Mouse (Mus musculus): ENCODE data around the gene Tmem164.

Tmem164 gene

DNA sequence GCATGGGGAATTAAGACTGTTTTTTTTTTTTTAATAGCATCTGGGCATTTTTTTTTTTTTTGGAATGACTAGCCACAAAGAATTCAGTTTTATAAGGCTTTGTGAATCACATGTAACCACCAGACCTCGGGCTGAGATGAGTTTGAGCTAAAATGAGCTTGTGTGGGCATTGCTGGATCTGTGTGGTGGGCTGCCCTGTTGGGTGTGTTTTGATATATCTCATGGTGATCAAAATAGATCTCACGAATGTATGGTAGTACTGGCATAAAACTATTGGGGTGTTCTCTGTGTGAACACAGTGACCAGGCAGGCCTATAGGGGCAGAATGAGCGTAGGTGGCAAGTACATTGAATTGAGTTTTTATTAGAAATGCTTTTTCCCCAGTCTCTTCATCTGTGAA, 67.4 kb downstream of the Tmem164 start:
- DNase-seq (ENCODE audit: low spot score): no peak

DNA sequence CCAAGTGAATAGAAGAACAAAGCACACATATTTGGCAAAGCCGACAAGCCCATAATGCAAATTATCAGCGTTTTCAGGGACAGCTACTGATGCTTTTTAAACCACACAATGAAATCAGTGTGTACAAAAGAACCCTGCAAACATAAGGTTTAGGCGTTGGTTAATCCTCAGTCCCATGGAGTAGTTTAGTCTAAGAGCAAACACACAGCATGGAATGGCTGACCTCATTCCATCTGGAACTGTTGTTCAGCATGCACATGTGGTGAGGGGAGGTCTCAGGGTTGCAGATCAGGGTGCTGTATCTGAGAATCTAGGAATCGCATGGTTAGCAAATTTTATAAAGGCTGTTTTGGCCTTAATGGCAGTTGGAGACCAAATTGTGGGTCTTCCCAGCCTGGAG, 69.6 kb downstream of the Tmem164 start:
- DNase-seq (ENCODE audit: low spot score): no peak

DNA sequence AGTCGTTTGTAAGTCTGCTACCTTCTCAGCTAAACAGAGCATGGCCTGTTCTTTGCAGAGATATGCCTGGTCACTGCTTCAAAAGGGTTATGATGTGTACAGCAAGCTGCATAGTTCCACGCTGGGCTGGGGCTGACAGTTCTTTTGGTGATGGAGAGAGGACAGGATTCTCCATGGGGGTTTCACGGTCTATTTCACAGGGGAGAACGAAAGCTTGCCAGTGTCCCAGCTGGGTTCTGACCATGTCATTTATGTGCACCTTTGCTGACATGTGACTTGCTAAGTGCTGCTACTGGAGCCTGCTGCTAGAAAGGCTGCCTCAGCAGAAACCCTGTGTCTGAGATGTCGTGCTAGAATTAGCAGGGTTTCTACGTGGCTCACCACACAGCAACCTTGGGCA, 74.3 kb downstream of the Tmem164 start:
- DNase-seq (ENCODE audit: low spot score): no peak

DNA sequence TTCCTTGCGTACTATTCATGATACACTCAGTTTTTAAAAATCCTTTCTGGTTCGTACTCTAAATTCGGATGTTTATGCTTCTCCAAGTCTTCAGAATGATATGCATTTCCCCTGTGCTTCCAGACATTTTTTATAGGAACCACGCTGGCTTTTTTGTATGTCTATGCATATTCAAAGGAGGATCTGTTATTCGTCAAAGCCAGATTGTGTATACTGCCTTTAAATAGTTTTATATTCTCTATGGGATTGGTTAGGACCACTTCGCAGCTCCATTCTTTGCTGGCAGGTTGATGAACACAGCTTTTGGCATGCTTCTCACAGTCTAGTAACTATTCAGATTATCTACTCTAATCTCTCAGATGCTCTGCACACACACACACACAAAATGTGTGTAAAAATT, 79.2 kb downstream of the Tmem164 start:
- DNase-seq (ENCODE audit: low spot score): no peak

GRCm38 (mm10) chrX:142763337-142763736, 82.1 kb downstream of the Tmem164 start:
- no peak for DNase-seq (ENCODE audit: low spot score)

GRCm38 (mm10) chrX:142769698-142770097, 88.5 kb downstream of the Tmem164 start:
- DNase-seq (ENCODE audit: low spot score): no peak

DNA sequence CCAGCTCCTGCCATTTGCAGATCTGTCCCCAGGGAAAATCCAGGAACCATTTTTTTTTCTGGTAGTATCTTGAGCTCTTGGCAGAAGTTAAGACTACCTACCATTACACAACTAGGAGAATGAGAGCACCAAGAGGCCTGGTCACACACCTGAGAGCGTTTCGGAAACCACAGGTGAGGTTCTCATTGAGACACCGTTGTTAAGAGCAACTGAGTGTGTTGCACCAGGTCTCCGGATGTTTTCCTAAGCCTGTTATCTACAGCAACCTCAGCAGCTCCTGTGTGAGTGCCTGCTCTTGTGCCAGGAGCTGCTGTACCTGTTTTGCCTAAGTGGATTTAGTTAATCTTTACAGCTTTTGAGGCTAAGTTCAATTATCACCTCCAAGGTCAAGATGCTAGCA, 92.5 kb downstream of the Tmem164 start:
- DNase-seq (ENCODE audit: low spot score): no peak

GRCm38 (mm10) chrX:142776131-142776530, 94.9 kb downstream of the Tmem164 start:
- DNase-seq (ENCODE audit: low spot score): no peak

DNA sequence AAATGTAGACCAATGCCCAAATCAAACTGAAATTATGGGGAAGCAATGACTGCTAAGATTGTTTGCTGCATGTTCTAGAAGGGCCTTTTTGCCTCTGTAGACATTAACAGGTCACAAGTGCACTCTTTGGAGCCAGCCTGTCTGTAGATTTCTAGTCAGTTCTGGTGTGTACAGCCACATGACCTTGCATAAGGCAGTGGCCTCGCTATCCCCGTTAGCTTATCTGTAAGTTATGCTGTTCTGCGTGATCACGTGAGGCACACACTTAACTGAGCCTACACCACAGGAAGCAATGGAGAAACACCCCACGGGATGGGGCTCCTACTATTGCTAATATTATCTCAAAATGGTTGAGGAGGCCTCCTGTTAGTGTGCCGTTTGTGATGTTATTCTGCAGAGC, 97.4 kb downstream of the Tmem164 start:
- DNase-seq (ENCODE audit: low spot score): no peak

DNA sequence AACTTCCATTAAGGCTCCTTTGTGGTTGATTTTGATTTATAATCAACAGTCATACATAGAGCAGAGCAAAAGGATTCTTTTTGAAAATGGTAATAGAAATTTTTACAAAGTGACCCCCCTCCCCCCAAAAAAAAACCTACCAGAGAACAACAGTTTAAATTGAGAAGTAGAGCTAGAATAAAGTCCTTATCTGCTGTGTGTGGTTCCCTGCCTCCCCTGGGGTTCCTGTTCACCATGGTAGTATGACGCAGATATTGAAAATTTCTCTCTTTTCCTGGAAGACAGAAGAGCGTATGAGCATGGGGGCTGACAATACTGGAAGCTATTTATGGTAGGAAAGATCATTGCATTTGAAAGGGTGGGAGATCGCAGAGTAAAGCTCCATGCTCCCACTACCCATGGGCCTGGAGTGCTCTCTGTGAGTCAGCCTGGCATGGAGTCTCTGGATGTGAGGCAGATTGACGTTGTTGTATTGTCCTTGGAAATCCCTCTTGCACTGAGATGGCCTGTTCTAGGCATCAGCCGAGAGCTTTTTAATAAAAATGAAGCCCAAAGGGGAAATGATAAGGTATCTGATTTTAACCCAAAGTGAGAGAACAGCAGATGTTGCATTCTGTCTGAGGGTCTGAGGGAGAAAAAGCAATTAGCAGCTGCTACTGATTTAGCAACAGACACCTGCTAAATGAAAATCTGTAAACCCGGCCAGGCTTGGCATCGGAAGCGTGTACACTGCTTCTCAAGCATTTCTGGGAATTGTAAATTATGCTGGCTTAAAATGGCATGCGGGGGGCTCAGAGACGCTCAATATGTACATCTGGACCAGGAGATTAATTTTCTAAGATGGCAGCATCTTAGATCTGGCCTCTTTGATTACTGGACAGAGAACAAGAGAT, 105.2 kb downstream of the Tmem164 start:
- no peak for DNase-seq (ENCODE audit: low spot score)

DNA sequence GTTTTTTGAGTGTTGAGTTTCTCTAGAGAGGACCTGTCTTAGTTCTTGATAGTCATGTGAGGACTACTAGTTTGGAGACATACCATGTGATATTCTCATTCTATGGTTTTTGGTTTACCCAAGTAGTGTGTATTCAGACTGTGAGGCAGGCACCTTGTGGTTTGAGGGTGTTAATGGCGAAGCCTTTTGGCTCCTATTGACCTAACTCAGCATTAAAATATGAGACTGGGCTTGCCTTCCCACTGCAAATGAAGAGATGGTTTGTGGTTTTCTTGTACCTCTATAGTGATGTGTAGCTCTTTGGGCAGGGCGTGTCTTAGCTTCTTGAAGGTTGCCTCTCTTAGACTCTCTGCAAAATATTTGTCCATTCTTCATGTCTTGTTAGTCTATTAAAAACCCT, 111.0 kb downstream of the Tmem164 start:
- no peak for DNase-seq (ENCODE audit: low spot score)

DNA sequence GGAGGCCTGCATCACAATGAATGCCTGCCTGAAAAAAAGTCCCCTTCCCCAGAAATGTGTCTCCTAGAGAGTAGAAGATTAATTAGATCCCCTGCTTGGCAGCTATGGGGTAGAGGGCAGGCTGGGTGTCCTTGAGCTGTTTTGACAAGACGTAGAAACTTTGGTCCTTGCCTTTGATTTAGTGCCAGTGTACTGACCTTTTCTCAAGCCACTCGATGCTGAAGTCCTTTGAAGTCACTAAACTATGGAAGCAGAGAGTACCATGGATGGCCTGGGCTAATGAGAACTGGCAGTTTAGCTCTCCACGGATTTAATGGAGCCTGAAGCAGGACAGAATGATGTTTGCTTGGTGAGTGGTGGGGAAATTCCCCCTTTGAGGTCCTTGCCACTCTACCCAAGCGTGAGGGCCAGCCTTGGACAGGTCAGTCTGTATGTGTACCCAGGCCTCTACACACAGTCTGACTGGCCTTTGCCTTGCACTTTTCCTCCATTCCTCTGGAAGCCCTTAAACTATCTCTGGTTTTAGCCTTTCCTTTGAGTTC, 112.9 kb downstream of the Tmem164 start:
- no peak for DNase-seq (ENCODE audit: low spot score)

GRCm38 (mm10) chrX:142804596-142804995, 123.4 kb downstream of the Tmem164 start:
- no peak for DNase-seq (ENCODE audit: low spot score)

GRCm38 (mm10) chrX:142806126-142806525, 124.9 kb downstream of the Tmem164 start:
- no peak for DNase-seq (ENCODE audit: low spot score)

- DNase-seq (ENCODE audit: low spot score): no peak
Measured at GRCm38 (mm10) chrX:142806620-142807061, 125.4 kb downstream of the Tmem164 start.

DNA sequence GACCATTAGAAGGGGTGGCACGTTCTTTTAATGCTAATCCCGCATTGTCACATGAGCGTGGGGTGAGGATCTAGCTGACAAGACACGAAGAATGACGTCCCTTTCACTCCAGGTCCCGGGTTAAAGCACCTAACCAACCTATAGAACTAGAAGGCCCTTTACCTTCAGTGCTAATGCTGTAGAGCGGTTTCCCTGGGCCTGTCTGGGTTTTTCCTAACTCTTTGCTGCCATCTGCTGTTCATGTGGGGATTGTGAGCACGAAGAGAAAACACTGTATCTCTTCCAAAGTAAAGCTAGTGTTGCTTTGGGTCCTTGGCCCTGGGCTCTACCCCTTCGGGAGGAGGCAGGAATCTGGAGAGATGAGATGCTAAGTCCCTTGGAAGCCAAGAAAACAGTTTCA, 127.2 kb downstream of the Tmem164 start:
- no peak for DNase-seq (ENCODE audit: low spot score)

DNA sequence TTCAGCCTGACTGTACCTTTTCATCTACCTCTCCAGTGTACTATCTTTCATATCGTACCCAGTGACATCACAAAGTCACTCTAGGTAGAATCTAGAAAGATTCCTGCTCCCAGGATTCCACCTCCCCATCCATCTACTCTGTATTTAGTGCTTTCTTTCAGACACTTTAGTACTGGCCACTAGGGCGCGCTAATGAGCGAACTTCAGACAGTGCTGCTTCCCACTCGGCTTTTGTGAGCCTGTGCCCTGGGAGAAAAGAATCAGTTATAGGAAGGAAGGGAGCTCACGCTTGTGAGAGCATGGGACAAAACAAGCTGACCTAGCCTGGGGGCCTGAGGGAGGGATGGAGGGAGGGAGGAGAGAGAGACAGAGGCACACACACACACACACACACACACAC, 131.9 kb downstream of the Tmem164 start:
- no peak for DNase-seq (ENCODE audit: low spot score)

GRCm38 (mm10) chrX:142818057-142818682, 137.0 kb downstream of the Tmem164 start:
- DNase-seq (ENCODE audit: low spot score): no peak

DNA sequence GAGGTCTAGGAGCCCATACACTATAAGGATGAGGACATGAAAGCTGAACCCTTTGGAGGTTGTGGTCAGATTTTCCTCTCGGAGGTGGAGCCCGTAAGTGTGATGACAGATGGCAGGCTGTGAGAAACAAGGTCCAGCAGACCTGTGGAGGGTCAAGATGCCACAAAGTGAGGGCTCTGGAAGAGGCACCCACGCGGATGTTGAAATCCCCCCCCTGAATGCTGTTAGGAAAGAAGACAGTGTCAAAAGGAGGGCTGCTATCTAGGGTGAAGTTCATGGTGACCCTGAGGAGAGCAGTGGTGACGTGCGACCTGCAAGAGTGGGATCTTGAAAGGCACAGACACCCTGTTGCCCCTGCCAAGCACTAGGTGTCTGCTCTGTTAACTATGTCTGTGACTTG, 140.0 kb downstream of the Tmem164 start:
- DNase-seq (ENCODE audit: low spot score): no peak

DNA sequence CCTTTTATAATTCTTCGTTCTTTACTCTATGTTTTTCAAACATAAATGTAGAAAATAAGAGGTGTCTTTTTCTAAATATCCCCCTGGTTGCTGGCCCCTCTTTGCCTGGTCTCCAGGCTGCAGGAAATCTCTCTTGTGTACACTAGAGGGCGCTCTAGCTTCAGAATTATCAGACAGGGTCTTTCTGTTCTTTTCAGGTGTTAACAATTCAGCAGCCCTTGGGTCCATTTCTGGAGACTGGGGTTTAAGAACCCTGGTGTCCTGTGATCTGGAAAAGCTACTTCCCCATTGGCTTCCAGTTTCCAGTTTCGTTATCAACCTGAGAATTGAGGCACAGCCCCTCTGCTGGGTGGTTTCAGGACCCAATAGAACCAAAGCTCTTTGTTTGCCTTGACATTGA, 140.6 kb downstream of the Tmem164 start:
- no peak for DNase-seq (ENCODE audit: low spot score)

- no peak for DNase-seq (ENCODE audit: low spot score)
Measured at GRCm38 (mm10) chrX:142825309-142825708, 144.1 kb downstream of the Tmem164 start.

DNA sequence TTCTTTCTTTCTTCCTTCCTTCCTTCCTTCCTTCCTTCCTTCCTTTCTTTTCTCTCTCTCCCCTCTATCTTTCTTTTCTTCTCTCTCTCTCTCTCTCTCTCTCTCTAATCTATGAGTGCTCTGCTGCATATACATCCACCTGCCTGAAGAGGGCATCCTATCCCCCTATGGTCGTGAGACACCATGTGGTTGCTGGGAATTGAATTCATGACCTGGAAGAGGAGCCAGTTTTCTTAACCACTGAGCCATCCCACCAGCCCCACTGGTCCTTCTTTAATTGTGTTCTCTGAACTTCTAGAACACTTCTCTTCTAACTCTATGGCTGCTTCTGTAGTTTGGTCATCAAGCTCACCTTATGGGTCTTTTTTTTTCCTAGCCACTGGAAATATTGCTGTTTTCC, 146.4 kb downstream of the Tmem164 start:
- DNase-seq (ENCODE audit: low spot score): no peak

- no peak for DNase-seq (ENCODE audit: low spot score)
Measured at GRCm38 (mm10) chrX:142828184-142828908, 147.1 kb downstream of the Tmem164 start.

All from layer of hippocampus, adult 9-10 months (tissue).